Mouse (Mus musculus): ENCODE results near the gene Wfdc12. TPM values are rescaled to one million over a fixed set of nuclear protein-coding genes. Genes with fewer than 3 reads are reported as not detected.

Gene Wfdc12
- polyA plus RNA-seq, 1 experiment from 2014 or later, result not detected

- no peaks in the 10 kb centered on the region for H3K36me3 ChIP-seq
Measured at GRCm38 (mm10) chr2:164170902-164171301, 19.5 kb downstream of the Wfdc12 start, which contains the start of gene Kcns1. Kcns1 (minus strand) TSS chr2:164171113.

GRCm38 (mm10) chr2:164170326-164170725 lies 20.1 kb downstream of the Wfdc12 start:
- Histone ChIP-seq H3K9me3 (replicated peaks) (no peaks in the 10 kb centered on the region), H3K27ac (replicated peaks) (no peak overlapping the region), H3K4me1 (peaks cover 36% of the 10 kb centered on the region), H3K27me3 (ENCODE audit: low read depth, poor library complexity, severe bottlenecking) (peaks cover 96% of the 10 kb centered on the region), H3K36me3 (no peaks in the 10 kb centered on the region), H3K4me3 (peak overlapping the region; percentile 57)
- WGBS, result 6% methylated on average over 11 of the region's 11 CpGs
- DNase-seq (ENCODE audit: low spot score), result peak; percentile 32

More at GRCm38 (mm10) chr2:164170902-164171301, 19.5 kb downstream of the Wfdc12 start, which contains the start of gene Kcns1:
- no peak within 1 kb of the TSS for H3K27ac ChIP-seq (replicated peaks)
- no peaks in the 10 kb centered on the region for H3K9me3 ChIP-seq (replicated peaks)
- H3K27me3 ChIP-seq (ENCODE audit: low read depth, poor library complexity, severe bottlenecking), result peaks cover 95% of the 10 kb centered on the region
- H3K4me1 ChIP-seq, result peaks cover 36% of the 10 kb centered on the region
- DNase-seq (ENCODE audit: low spot score), result peak; percentile 32
- WGBS, result under 1% methylated on average over 29 of the region's 29 CpGs
- H3K4me3 ChIP-seq, result peak within 1 kb of the TSS; percentile 57

GRCm38 (mm10) chr2:164168571-164168946 lies 21.8 kb downstream of the Wfdc12 start:
- H3K9me3 ChIP-seq (replicated peaks), result no peaks in the 10 kb centered on the region
- peak; percentile 22 for DNase-seq (ENCODE audit: low spot score)
- H3K4me3 ChIP-seq, result peak overlapping the region; percentile 48
- peaks cover 92% of the 10 kb centered on the region for H3K27me3 ChIP-seq (ENCODE audit: low read depth, poor library complexity, severe bottlenecking)
- no peak overlapping the region for H3K27ac ChIP-seq (replicated peaks)
- peaks cover 34% of the 10 kb centered on the region for H3K4me1 ChIP-seq
- no peaks in the 10 kb centered on the region for H3K36me3 ChIP-seq
- WGBS, result 9% methylated on average over 42 of the region's 42 CpGs

GRCm38 (mm10) chr2:164167752-164168570 lies 22.4 kb downstream of the Wfdc12 start:
- 15% methylated on average over 90 of the region's 90 CpGs for WGBS
- Histone ChIP-seq H3K27ac (replicated peaks) (no peak overlapping the region), H3K4me3 (peak overlapping the region; percentile 48), H3K36me3 (no peaks in the 10 kb centered on the region), H3K27me3 (ENCODE audit: low read depth, poor library complexity, severe bottlenecking) (peaks cover 86% of the 10 kb centered on the region), H3K9me3 (replicated peaks) (no peaks in the 10 kb centered on the region), H3K4me1 (peaks cover 34% of the 10 kb centered on the region)
- DNase-seq (ENCODE audit: low spot score), result peak; percentile 35

GRCm38 (mm10) chr2:164164941-164165340 lies 25.5 kb downstream of the Wfdc12 start:
- H3K36me3 ChIP-seq, result no peaks in the 10 kb centered on the region
- peaks cover 57% of the 10 kb centered on the region for H3K27me3 ChIP-seq (ENCODE audit: low read depth, poor library complexity, severe bottlenecking)
- no peak for DNase-seq (ENCODE audit: low spot score)
- H3K9me3 ChIP-seq (replicated peaks), result no peaks in the 10 kb centered on the region
- no peak overlapping the region for H3K4me3 ChIP-seq
- no peak overlapping the region for H3K27ac ChIP-seq (replicated peaks)
- H3K4me1 ChIP-seq, result peaks cover 22% of the 10 kb centered on the region
- 92% methylated on average over 5 of the region's 5 CpGs for WGBS

GRCm38 (mm10) chr2:164161515-164162055 lies 28.8 kb downstream of the Wfdc12 start:
- WGBS, result 85% methylated on average over 11 of the region's 11 CpGs
- Histone ChIP-seq H3K36me3 (0 out of 2 replicates have a peak, but pooled peaks cover 9% of the 10 kb centered on the region), H3K9me3 (replicated peaks) (no peaks in the 10 kb centered on the region), H3K4me3 (no peak overlapping the region), H3K27ac (replicated peaks) (no peak overlapping the region), H3K4me1 (peaks cover 8% of the 10 kb centered on the region), H3K27me3 (ENCODE audit: low read depth, poor library complexity, severe bottlenecking) (peaks cover 24% of the 10 kb centered on the region)
- DNase-seq (ENCODE audit: low spot score), result no peak

GRCm38 (mm10) chr2:164158838-164159237 lies 31.6 kb downstream of the Wfdc12 start:
- 88% methylated on average over 2 of the region's 2 CpGs for WGBS
- Histone ChIP-seq H3K36me3 (peaks cover 24% of the 10 kb centered on the region), H3K27ac (replicated peaks) (no peak overlapping the region), H3K4me1 (peaks cover 8% of the 10 kb centered on the region), H3K4me3 (no peak overlapping the region), H3K9me3 (replicated peaks) (no peaks in the 10 kb centered on the region), H3K27me3 (ENCODE audit: low read depth, poor library complexity, severe bottlenecking) (no peaks in the 10 kb centered on the region)
- DNase-seq (ENCODE audit: low spot score), result no peak

GRCm38 (mm10) chr2:164156158-164156557 lies 34.2 kb downstream of the Wfdc12 start:
- Histone ChIP-seq H3K27ac (replicated peaks) (no peak overlapping the region), H3K27me3 (ENCODE audit: low read depth, poor library complexity, severe bottlenecking) (no peaks in the 10 kb centered on the region), H3K9me3 (replicated peaks) (no peaks in the 10 kb centered on the region), H3K4me3 (no peak overlapping the region), H3K36me3 (peaks cover 49% of the 10 kb centered on the region), H3K4me1 (no peaks in the 10 kb centered on the region)
- WGBS, result 85% methylated on average over 7 of the region's 7 CpGs
- no peak for DNase-seq (ENCODE audit: low spot score)

GRCm38 (mm10) chr2:164154007-164154406 lies 36.4 kb downstream of the Wfdc12 start:
- H3K4me1 ChIP-seq, result 0 out of 2 replicates have a peak, but pooled peaks cover 4% of the 10 kb centered on the region
- H3K36me3 ChIP-seq, result peaks cover 54% of the 10 kb centered on the region
- DNase-seq (ENCODE audit: low spot score), result no peak
- H3K27ac ChIP-seq (replicated peaks), result no peak overlapping the region
- WGBS, result 92% methylated on average over 10 of the region's 10 CpGs
- no peaks in the 10 kb centered on the region for H3K9me3 ChIP-seq (replicated peaks)
- no peak overlapping the region for H3K4me3 ChIP-seq
- no peaks in the 10 kb centered on the region for H3K27me3 ChIP-seq (ENCODE audit: low read depth, poor library complexity, severe bottlenecking)

GRCm38 (mm10) chr2:164152341-164152740 lies 38.1 kb downstream of the Wfdc12 start:
- H3K9me3 ChIP-seq (replicated peaks), result no peaks in the 10 kb centered on the region
- 92% methylated on average over 11 of the region's 11 CpGs for WGBS

GRCm38 (mm10) chr2:164150086-164150760 lies 40.2 kb downstream of the Wfdc12 start:
- H3K9me3 ChIP-seq (replicated peaks), result no peaks in the 10 kb centered on the region
- H3K27ac ChIP-seq (replicated peaks), result no peak overlapping the region; the same call in 1 of the 2 replicates
- DNase-seq (ENCODE audit: low spot score), result no peak
- H3K4me3 ChIP-seq, result no peak overlapping the region
- H3K4me1 ChIP-seq, result 0 out of 2 replicates have a peak, but pooled peaks cover 5% of the 10 kb centered on the region
- 58% methylated on average over 14 of the region's 14 CpGs for WGBS
- H3K36me3 ChIP-seq, result peaks cover 52% of the 10 kb centered on the region
- H3K27me3 ChIP-seq (ENCODE audit: low read depth, poor library complexity, severe bottlenecking), result no peaks in the 10 kb centered on the region

More at GRCm38 (mm10) chr2:164152341-164152740, 38.1 kb downstream of the Wfdc12 start:
- H3K36me3 ChIP-seq, result peaks cover 56% of the 10 kb centered on the region
- H3K4me3 ChIP-seq, result no peak overlapping the region
- DNase-seq (ENCODE audit: low spot score), result no peak
- H3K4me1 ChIP-seq, result 0 out of 2 replicates have a peak, but pooled peaks cover 5% of the 10 kb centered on the region
- no peak overlapping the region for H3K27ac ChIP-seq (replicated peaks)
- H3K27me3 ChIP-seq (ENCODE audit: low read depth, poor library complexity, severe bottlenecking), result no peaks in the 10 kb centered on the region

- Histone ChIP-seq H3K4me3 (no peak overlapping the region), H3K4me1 (peaks cover 8% of the 10 kb centered on the region; the same call in 1 of the 2 replicates), H3K27me3 (ENCODE audit: low read depth, poor library complexity, severe bottlenecking) (no peaks in the 10 kb centered on the region), H3K36me3 (peaks cover 19% of the 10 kb centered on the region), H3K9me3 (replicated peaks) (no peaks in the 10 kb centered on the region), H3K27ac (replicated peaks) (no peak overlapping the region)
- no peak for DNase-seq (ENCODE audit: low spot score)
- WGBS, result 94% methylated on average over 12 of the region's 12 CpGs
Measured at GRCm38 (mm10) chr2:164146556-164146955, 43.9 kb downstream of the Wfdc12 start.

All from midbrain, embryonic 10.5 days (tissue).